Mouse (Mus musculus) testis, postnatal 14 days (tissue): Measurements from ENCODE around the gene Shkbp1.

Experiments
- DNase-seq: peaks from one replicate; pipeline ENCODE4 v3.0.0; 2021; ENCODE audit warnings: low spot score

The Shkbp1 gene

DNA sequence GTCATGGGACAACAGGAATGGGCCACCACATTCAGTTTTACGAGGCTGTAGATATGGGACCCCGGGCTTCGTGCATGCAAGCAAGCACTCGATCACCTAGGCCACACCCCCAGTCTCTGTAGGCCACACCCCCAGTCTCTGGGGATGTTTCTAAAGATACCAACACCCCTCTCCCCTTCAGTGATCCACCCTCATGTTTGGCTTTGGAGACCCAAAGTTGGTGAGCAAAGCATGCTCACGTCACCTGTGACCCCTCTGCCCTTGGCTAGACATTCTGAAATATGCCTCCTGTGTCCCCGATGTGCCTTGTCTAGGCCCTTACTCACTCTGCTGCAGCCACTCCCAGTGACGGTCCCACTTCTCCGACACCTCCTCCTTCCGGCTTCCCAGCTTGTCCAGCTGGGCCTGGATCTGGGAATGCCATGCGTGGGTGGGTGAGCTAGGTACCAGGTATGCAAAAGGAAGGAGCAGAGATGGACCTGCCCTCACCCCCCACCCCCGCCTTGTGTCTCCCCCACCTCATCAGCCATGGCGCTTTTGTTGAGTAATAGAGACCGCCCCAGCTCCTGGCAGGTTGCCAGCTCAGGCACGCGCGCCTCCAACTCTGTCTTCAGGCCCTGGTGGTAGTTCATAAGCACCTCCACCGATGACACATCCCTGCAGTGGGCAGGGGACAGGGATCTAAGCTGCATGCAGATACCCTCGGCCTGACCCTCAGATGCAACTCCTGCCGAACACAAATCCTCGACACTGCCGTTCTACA is 10.4 kb upstream of the Shkbp1 start:
- DNase-seq, result no peak

DNA sequence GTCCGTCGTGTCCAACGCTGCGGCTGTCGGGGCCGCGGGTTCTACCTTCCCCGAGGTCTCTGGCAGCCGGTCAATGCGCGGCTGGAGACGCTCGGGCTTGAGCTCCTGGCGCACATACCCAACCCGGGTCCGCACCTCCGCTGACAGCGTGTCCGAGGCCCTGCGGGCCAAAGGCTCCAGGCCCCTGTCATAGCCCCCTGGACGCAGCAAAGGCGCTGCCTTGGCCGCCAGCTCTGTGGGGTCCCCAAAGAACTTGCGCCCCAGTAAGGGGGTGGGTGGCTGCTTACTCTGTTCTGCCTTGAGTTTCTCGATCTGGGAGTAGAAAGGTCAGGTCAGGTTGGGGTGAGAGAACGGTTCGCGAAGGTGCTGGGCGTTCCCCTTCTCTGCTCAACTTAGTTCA is 8.6 kb upstream of the Shkbp1 start:
- DNase-seq, result no peak

DNA sequence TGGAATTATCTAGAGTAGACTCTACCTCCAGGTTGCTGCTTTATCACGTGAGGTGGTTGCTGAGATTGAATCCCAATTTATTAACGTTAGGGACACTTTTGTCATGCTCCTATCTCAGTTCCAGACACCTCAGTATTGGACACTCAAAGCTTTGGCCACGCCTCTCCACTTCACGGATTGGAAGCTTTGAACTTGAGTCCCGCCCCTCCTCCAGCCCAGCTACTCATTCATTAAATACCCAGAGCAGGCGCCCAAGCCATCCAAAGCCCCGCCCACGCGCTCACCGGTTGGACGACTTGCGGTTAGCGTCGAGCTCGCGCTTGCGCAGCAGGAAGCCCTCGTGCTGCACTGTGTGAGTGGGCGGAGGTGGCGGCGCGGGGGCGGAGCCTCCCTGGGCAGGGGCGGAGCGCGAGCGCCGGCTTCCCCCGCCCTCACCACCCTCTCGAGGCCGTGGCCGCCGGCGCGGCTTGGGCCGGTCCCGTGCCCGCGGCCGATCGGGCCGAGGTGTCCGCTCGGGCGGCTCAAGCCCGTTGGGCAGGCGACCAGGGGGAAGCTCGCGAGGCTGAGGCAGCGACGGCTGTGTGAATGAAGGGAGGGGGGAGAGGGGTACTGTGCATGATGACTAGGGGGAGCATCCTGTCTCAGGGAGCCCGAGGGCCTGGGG is 5.6 kb upstream of the Shkbp1 start:
- DNase-seq, result peak; percentile 99

DNA sequence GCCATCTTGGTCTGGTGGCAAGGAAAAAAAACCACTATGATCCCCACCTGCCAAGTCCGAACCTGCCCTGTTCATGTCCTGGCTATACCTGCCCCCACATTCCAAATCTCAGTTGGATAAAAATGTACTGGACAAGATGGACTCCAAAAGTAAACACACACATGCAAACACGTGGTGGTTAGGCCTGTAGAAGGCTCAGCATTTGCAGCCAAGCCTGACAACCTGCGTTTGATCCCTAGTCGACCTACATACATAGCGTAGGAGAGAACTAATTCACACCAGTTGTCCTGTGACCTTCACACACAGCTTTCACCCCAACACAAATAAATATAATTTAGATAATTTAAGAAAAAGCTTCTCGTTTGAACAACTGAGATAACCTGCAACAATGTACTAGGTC is 4.9 kb upstream of the Shkbp1 start:
- DNase-seq, result no peak

DNA sequence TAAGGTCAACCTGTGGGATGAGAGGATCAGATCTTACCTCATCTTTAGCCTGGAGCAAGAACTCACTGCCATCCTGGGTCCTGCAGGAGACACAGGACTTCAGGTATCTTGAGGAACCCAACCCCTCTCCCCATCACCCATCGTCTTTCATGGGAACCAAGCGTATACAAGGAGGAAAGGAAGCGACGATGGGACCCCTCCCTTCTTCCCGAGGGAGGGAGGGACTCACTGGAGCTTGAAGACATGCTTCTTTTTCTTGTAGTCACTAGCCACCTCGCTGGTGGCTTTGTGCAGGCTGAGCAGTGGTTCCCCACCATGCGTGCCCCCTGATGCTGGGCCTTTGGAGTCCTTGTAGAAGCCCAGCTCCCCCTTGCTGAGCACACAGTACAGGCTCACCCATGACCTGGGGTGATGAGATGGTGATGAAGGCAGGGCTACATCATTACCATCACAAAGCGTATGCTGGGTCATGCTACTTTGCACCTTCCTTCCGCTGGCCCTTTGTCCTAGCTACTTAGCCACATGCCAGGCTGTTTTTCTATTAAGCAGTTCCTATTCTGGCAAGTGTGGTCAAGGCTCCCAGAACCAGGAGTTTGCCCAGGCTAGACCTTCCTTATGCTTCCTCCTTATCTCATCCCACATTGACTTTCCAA is 4.0 kb upstream of the Shkbp1 start:
- no peak for DNase-seq

DNA sequence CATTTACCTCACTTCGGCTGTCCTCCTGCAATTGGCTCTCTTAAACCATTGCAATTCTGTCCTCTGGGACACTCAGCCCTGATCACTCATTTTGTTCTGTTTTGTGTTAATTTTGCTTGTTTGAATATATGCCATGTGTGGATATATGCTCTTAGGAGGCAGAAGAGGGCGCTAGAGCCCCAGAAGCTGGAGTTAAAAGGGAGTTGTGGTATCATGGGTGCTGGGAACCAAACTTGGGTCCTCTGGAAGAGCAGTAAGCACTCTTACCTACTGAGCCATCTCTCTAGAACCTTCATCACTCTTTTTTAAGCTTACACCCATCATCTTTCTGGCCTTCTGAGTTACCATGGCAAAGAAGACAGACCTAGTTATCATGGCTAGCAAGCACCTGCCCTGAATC is 3.3 kb upstream of the Shkbp1 start:
- DNase-seq, result no peak

DNA sequence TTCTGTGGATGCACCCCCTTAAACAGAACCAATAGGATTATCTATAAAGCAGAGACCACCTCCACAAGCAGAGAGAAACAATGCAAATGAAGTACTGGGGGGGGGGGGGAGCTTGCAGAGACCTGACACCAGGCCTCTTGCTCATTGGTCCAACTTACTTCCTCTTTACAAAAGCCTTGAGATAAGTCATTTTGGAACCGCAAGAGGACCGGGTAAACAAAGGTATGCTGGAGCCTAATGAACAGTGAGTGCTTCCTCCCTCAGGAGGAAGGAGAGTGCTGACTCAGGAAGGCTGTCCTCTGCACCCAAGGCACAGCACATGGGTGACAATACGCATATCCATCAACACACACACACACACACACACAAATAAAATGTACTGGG is 1.8 kb upstream of the Shkbp1 start:
- no peak for DNase-seq

DNA sequence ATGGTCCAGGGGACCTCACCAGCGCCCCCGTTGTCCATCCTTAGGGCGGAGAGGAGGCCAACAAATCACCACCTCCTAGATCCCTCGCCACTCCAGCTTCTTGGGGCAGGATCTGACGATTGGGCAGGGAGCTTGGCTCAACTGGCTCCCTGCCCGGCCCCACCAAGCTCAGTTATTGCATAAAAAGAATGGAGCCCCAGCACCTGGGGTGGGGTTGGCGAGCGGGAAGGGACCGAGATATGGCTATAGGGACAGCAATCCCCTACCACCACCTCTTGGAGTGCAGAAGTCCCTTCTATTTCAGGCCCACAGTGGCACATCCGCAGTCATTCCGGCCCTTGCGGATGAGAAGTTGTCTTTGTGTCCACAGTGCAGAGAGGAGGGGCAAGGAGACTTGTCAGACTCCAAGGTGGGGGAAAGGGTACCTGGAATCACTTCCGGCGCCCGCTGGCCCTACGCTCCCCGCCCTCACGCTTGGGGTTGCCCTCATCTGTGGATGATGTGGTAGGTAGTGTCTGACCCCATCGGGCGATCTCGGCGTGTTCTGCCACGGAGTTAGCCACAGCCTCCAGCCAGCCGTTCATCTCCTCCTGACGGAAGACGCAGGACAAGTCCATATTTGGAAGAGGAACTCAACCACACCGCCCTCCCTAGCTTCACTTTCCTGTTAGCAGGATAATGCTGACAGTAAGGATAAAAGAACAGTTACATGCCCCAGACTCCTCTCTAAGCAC is 1.2 kb upstream of the Shkbp1 start, which contains the start of gene Gm20479:
Gm20479 (minus strand) TSS at position 559 of the 734 bp plus-strand sequence.
- no peak for DNase-seq

DNA sequence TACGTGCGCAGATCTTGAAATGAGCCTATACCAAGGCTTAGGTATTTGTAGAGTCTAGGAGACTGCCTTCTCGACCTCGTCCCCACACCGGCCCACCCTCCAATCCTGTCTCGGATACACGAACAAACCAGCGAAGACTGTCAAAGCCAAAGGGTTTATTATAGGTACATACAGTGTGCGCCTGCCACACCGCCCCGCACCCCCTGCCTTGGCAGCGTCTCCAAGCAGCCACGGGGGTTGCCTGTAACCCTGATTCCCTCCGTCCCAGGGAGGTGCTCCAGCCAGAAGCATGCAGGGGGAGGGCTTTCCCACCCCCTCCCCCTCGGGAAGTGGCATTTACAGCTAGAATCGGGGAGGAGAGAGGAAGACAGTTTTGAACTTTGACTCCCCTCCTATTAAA is 429 bp upstream of the Shkbp1 start:
- DNase-seq, result no peak

DNA sequence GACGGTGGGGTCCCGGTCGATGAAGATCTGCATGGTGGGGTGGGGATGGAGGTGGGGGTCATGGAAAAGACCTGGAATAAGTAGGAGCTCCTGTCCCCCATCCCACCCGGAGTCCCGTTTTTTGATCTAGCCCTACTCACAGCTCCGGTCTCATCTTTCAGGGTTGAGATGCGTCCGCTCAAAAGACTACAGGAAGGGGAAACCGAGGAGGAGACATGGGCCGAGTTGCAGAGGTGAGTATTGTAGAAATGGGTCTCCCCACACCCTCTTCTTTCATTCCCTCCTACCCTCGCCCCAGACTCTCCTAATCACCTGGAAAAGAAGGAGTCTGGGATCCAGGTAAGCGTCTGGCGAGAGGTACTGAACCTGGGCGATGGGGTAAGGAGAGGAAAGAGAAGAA is 558 bp downstream of the Shkbp1 start:
- no peak for DNase-seq

DNA sequence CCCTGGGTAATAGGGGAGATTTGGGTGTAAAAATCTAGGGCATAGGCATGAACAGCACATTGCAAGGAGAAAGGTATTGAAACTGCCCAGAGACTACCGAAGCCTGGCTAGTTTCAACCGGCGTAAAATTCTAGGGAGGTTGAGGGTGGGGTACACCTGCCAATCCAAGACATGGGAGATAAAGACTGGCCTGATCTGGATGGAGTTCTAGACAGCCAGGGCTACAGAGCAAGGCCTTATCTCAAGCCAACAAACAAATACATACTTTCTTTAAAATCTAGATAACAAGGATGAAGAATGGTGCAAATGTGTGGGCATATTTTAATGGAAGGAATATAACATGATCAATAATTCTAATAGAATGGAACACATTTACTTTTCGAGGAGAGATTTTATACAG is 1.0 kb downstream of the Shkbp1 start:
- no peak for DNase-seq

DNA sequence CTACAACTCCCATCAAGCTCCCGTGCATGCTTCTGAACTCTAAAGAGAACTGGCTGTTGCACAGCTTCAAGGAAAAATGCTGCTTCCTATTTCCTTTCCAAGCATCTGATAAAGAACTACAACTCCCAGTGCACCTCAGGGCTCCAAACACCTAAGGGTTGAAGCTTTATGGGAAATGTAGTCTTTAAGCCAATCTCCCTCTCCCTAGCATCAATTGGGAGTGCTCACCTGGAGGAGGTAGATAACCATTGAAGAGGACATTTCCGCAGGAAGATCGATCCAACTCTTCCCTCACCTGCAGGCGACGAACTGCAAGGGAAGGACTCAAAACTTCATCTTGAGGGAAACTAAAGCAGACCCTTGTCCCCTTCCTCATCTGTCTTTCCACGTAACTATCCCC is 1.7 kb downstream of the Shkbp1 start:
- no peak for DNase-seq

DNA sequence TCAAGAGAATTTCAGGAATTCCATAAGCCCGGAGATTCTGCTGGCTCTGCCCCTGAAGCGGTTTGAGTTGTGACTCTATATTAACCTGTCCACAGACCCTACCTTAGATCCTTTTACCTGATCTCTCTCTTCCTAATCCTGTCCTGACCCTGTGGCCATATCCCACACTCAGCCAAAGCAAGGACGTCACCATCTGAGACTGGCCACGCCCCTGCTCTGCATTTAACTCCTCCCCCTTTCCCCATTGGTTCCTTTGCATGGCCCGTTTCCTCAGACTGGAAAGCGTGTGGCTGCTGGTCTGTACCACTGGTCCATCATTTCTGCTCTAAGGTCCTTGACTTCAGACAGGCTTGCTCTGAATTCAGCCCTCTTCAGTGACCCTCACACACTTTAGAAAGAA is 10.4 kb downstream of the Shkbp1 start:
- no peak for DNase-seq

DNA sequence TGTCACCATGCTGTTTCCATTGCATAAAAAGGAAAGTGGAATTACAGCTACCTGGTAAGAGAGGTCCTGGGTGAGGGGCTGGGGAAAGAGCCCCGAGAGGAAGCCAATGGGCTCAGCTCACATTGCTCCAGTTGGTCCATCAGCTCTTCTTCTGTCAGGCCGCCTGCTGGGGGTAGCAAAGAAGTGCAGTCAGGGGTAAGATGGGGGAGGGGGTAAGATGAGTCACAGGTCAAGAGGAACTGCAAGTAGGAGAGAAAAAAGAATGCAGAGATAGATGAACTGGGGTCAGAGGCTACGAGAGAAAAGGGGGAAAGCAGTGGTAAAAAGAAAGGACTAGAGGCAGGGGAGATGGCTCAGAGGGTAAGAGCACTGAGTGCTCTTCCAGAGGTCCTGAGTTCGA is 13.2 kb downstream of the Shkbp1 start:
- DNase-seq, result no peak

DNA sequence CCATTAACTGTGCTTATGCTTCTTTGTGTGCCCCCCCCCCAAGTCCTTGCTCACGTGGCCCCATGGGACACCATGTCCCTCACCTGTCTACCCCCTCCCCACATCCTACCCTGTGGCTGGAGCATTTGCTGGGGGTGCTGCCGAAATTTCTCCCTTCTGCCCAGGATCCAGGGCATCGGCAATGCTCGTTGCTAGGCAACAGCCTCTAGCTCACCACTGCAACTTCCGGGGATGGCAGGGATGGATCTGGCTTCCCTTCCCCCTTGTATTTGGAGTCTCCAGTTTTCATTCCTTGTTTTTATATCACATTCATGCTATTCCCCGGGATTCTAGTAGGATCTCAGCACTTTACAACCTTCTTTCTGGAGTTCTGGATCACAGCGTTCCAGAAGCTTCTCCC is 16.3 kb downstream of the Shkbp1 start:
- no peak for DNase-seq

DNA sequence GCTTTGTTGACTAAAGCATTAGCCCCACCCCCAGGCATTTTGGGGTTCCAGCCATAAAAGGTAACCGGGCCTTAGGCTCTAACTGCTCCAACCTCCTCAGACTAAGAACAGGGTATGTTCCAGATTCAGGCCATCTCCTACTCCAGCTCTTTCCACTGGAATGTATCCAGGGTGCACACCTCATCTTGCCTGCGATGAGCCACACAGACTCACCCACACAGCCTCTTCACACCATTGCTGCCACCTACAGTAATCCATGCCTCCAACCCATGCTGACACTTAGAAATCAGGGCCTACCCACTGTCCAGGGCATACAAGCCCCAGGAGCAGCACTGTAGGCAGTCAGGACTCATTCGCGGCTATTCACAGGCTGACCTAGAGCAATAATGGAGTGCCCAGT is 16.7 kb downstream of the Shkbp1 start:
- no peak for DNase-seq

DNA sequence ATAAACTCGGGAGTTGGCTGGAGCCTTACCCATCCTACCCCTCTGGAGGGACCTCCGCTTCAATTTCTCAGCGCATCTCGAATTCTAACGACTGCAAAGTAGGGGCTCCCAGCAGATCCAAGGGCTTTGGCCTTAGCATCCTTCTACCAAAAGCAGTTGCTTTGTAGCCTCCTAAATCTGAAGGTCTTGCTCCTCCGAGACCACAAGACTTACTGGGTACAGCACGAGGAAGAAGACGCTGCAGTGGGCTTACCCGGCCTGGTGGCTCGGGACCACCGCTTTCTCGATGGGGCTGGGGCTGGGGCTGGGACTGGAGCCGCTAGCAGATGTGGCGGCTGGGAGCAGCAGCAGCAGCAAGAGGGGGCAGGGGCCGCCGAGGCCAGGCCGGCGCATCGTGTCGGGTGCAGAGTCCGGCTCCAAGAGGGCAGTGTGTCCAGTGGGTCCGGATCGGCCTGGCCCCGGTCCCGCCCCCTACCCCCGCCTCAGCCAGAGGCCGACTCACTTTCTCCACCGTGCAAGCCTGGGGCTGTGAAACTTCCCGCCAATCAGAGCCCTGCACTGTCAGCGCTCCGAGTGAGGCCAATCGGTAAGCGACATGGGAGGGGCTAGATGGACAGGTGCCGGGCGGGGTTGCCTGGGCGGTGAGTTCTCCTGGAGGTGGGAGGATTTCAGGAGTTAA is 18.5 kb downstream of the Shkbp1 start, which contains the start of gene Ltbp4:
Ltbp4 (minus strand) TSS at position 518 of the 679 bp plus-strand sequence.
- no peak for DNase-seq

DNA sequence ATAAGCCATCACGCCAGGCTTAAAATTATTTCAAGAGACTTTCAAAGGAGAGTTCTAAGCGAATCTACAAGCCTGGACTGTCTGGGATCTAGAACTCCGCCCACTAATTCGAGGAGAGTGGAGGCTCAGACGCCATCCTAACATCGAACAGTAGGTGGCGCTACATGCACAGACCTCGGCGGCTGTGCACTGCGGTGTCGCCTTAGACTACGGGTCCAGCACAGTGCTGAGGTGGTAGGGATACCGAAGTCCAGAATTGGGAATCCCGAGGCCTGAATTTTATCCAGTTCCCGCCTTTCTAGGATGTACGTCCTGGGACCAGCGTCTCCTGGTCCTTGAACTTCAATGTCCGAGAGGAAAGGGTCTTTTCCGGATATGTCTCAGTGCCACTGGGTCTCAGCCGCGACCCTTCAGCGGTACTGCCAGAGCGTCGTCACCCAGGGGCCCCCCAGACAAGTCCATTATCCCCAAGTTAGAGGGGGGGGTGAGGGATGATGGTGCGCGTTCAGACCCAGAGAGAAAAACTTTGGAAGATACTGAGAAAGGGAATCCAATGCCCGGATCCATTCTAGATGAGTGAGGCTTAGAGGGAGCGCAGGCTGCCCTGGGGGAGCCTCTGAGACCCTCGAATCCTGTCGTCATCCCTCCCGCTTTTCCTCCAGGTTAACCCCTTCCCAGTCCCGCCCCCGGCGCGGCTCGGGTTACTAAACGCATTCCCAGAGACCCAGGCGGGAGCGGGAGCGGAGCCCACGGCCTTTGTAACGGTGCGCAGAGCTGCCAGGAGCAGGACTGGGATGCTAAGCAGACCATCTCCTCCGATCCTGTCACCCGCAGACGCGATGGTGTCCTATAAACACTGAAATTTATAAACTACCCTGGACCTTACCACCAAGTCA is 19.6 kb downstream of the Shkbp1 start:
- peak; percentile 83 for DNase-seq

DNA sequence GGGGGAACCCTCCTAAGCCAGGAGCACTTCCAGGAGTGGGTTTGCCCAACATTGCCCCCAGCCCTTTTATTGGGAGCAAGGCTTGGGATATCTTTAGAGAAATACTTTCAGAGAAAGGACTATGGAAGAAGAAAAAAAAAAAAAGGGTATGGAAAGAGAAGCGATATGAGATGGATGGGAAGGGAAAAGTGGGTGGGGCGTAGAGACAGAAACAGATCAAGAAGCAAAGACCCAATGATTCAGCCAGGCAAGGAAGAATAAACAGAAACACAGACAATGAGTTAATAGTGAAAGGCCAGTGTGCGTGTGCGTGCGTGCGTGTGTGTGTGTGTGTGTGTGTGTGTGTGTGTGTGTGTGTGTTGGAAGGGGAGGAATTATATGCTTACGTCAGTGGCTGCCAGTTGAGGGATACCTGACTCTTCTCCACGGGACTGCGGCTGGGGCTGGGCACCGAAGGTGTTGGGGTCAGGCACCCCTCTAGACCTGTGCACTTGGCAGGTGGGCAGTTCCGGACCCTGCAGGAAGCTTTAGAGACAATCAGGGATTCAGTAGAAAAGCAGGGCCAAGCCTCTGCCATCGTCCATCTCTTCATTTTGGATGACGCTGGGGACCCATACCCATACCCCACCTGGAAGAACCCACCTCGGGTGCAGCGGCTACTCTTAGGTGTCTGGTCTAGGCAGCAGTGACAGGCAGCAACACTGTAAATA is 20.7 kb downstream of the Shkbp1 start:
- DNase-seq, result no peak

DNA sequence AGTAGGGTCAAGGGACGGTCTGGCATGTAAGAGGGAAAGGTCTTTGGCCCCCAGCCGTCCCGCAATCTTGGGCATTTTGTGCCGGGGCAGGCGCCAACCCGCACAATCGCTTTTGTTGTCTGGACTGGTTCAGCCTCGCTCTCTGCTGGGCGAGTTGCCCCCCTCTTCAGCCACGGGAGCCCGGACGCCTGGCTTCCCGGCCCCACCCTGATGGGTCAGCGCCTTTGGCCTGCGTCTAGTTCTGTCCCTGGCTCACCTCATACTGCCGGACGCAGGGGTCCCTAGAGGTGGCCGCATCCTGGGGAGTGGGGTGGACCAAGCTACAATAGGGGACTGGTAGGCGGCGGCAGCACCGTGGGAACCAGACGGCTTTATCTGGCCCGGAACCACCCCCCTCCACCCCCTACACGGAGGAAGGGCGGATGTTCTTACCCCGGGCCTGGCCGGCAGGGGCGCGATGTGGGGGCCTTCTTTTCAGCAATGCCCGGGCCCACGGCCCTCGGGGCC is 21.4 kb downstream of the Shkbp1 start:
- DNase-seq, result no peak
